Mouse (Mus musculus) layer of hippocampus, postnatal 10 days (tissue): ENCODE results near the gene Prpsap1. TPM values are rescaled to one million over a fixed set of nuclear protein-coding genes. Genes with fewer than 3 reads are reported as not detected.

Source experiments
- DNase-seq, 2 experiments: peaks; one replicate each; pipeline ENCODE4 v3.0.0; 2021; ENCODE audit warnings: low spot score in 2 of 2
- long read RNA-seq: library from polyadenylated mRNA; stranded (forward); transcript quantifications from one replicate; pipeline ENCODE4 v2.0.0, GENCODE M21; 2023
- total RNA-seq, 2 experiments: library from RNA; stranded (reverse); gene quantifications; 2 replicates each; pipeline ENCODE4 v1.2.3; 2021

Gene Prpsap1
- total RNA-seq = 10 to 100 TPM; 89.8 to 90.7 TPM
- long read RNA-seq, transcript Prpsap1-201 (10 exons, 1,841 nt) = major isoform, 88 of 107 reads
- long read RNA-seq, partial matches to known transcripts = 2 of 107 reads
- long read RNA-seq, other reads (novel, unspliced or antisense) = 12 of 107 reads

GRCm38 (mm10) chr11:116493795-116494252, at the start of gene Prpsap1:
TSS of gene Prpsap1 (minus strand) at chr11:116494202.
- DNase-seq = no peak

- DNase-seq = peak in 1 of 2 experiments; percentile 63
Measured at GRCm38 (mm10) chr11:116543110-116543509, 49.1 kb upstream of the Prpsap1 start.

GRCm38 (mm10) chr11:116541183-116541582, 47.2 kb upstream of the Prpsap1 start:
- DNase-seq = no peak

- DNase-seq = no peak
Measured at GRCm38 (mm10) chr11:116538142-116538735, 44.2 kb upstream of the Prpsap1 start.

- no peak for DNase-seq
Measured at GRCm38 (mm10) chr11:116537388-116537787, 43.4 kb upstream of the Prpsap1 start.

GRCm38 (mm10) chr11:116536685-116537084, 42.7 kb upstream of the Prpsap1 start:
- no peak for DNase-seq

- DNase-seq = peak; percentile 75 to 80
Measured at GRCm38 (mm10) chr11:116534154-116534865, 40.3 kb upstream of the Prpsap1 start.

- DNase-seq = peak in 1 of 2 experiments; percentile 35
Measured at GRCm38 (mm10) chr11:116533341-116534153, 39.5 kb upstream of the Prpsap1 start.

- peak in 1 of 2 experiments; percentile 56 for DNase-seq
Measured at GRCm38 (mm10) chr11:116532810-116533338, 38.9 kb upstream of the Prpsap1 start.

- no peak for DNase-seq
Measured at GRCm38 (mm10) chr11:116532262-116532809, 38.3 kb upstream of the Prpsap1 start.

- no peak for DNase-seq
Measured at GRCm38 (mm10) chr11:116531371-116532191, 37.6 kb upstream of the Prpsap1 start.

- DNase-seq = no peak
Measured at GRCm38 (mm10) chr11:116530187-116531147, 36.5 kb upstream of the Prpsap1 start, which contains the start of gene Sphk1. TSS of gene Sphk1 (plus strand) at chr11:116530925.

GRCm38 (mm10) chr11:116528636-116529320, 34.8 kb upstream of the Prpsap1 start:
- no peak for DNase-seq

GRCm38 (mm10) chr11:116523699-116524189, 29.7 kb upstream of the Prpsap1 start:
- no peak for DNase-seq

GRCm38 (mm10) chr11:116522886-116523698, 29.1 kb upstream of the Prpsap1 start:
- no peak for DNase-seq

GRCm38 (mm10) chr11:116522046-116522445, 28.0 kb upstream of the Prpsap1 start:
- DNase-seq = no peak

- DNase-seq = no peak
Measured at GRCm38 (mm10) chr11:116521143-116521542, 27.1 kb upstream of the Prpsap1 start.
